31 mouse cellular contexts compared by ENCODE assay signal in genomic region chr10:117199701-117200100, GRCm38 (mm10). TPM values are rescaled to one million over a fixed set of nuclear protein-coding genes. Genes with fewer than 3 reads are reported as not detected.
DNase-seq lines count a peak whose midpoint lies in the region; ATAC-seq lines count a peak whose summit lies in the region.
"Had no signal": no experiment of that assay in that cellular context is flagged by ENCODE, and none has a peak within 500 bp of the region (broad histone marks: within the 10 kb centered on the region; RNA-seq: fewer than 3 reads in every experiment).

No protein-coding gene starts in this region.

- WGBS in limb, embryonic 13.5 days, result 59% methylated on average over 3 of the region's 3 CpGs
- WGBS in limb, embryonic 10.5 days, result 59% methylated on average over 3 of the region's 3 CpGs
- WGBS in midbrain, embryonic 12.5 days, result 32% methylated on average over 3 of the region's 3 CpGs
- 15% methylated on average over 3 of the region's 3 CpGs for WGBS in midbrain, embryonic 15.5 days
- WGBS in embryonic facial prominence, embryonic 11.5 days, result 39% methylated on average over 3 of the region's 3 CpGs

- no peak for ATAC-seq in limb, embryonic 13.5 days (ENCODE audit: low FRiP score, low read depth)
- 0 out of 2 replicates have a peak, but pooled peaks have one; percentile 54 for ATAC-seq in midbrain, embryonic 12.5 days (ENCODE audit: low FRiP score, low read depth)
- ATAC-seq in midbrain, embryonic 15.5 days (replicated peaks), result no peak
- no peak for ATAC-seq in embryonic facial prominence, embryonic 11.5 days (replicated peaks; ENCODE audit: insufficient number of reproducible peaks, low FRiP score, low TSS enrichment, low read depth)
- ATAC-seq: activated CD4-positive, CD25-positive, alpha-beta regulatory T cell, adult 4 months; CD4-positive, CD25-positive, alpha-beta regulatory T cell, adult 4 months; forebrain, embryonic 13.5 days; forebrain, postnatal 0 days; hindbrain, postnatal 0 days; Patski had no signal

- no peak overlapping the region for H3K4me2 ChIP-seq in limb, embryonic 13.5 days (replicated peaks)
- no peak overlapping the region for H3K4me2 ChIP-seq in midbrain, embryonic 12.5 days (replicated peaks)
- H3K4me2 ChIP-seq in midbrain, embryonic 15.5 days, result no peak overlapping the region
- no peak overlapping the region for H3K4me2 ChIP-seq in embryonic facial prominence, embryonic 11.5 days (ENCODE audit: low read depth, low read length)
- H3K4me2 ChIP-seq: forebrain, embryonic 13.5 days; heart, embryonic 13.5 days; hindbrain, embryonic 13.5 days had no signal

- 0 out of 2 replicates have a peak overlapping the region, but pooled peaks have one; percentile 33 for H3K27ac ChIP-seq in limb, embryonic 13.5 days
- H3K27ac ChIP-seq in limb, embryonic 10.5 days, result no peak overlapping the region
- H3K27ac ChIP-seq in midbrain, embryonic 12.5 days (replicated peaks), result no peak overlapping the region
- no peak overlapping the region for H3K27ac ChIP-seq in midbrain, embryonic 15.5 days
- H3K27ac ChIP-seq in embryonic facial prominence, embryonic 11.5 days (replicated peaks; ENCODE audit: low read depth, low read length), result no peak overlapping the region
- H3K27ac ChIP-seq: forebrain, embryonic 13.5 days; gastrocnemius, adult 2 months; heart, embryonic 13.5 days; hindbrain, embryonic 13.5 days; hindbrain, postnatal 0 days had no signal

- peaks cover 13% of the 10 kb centered on the region for H3K4me1 ChIP-seq in limb, embryonic 13.5 days
- H3K4me1 ChIP-seq in limb, embryonic 10.5 days, result peaks cover 31% of the 10 kb centered on the region
- H3K4me1 ChIP-seq in midbrain, embryonic 12.5 days, result peaks cover 5% of the 10 kb centered on the region; the same call in 1 of the 2 replicates
- H3K4me1 ChIP-seq in midbrain, embryonic 15.5 days, result peaks cover 5% of the 10 kb centered on the region; the same call in 1 of the 2 replicates
- H3K4me1 ChIP-seq in embryonic facial prominence, embryonic 11.5 days (ENCODE audit: control insufficient read depth, insufficient read depth, low read length), result no peaks in the 10 kb centered on the region
- H3K4me1 ChIP-seq: forebrain, embryonic 13.5 days had no signal

- H3K27me3 ChIP-seq in limb, embryonic 13.5 days, result no peaks in the 10 kb centered on the region
- H3K27me3 ChIP-seq in limb, embryonic 10.5 days (ENCODE audit: low read depth, poor library complexity, severe bottlenecking), result no peaks in the 10 kb centered on the region
- no peaks in the 10 kb centered on the region for H3K27me3 ChIP-seq in midbrain, embryonic 12.5 days
- no peaks in the 10 kb centered on the region for H3K27me3 ChIP-seq in midbrain, embryonic 15.5 days (replicated peaks)
- H3K27me3 ChIP-seq in embryonic facial prominence, embryonic 11.5 days (ENCODE audit: control insufficient read depth, insufficient read depth, low read length), result no peaks in the 10 kb centered on the region
- H3K27me3 ChIP-seq: forebrain, embryonic 13.5 days; heart, embryonic 13.5 days; hindbrain, embryonic 13.5 days; Patski had no signal

- H3K9me3 ChIP-seq in limb, embryonic 13.5 days, result 0 out of 2 replicates have a peak, but pooled peaks cover under 1% of the 10 kb centered on the region
- no peaks in the 10 kb centered on the region for H3K9me3 ChIP-seq in limb, embryonic 10.5 days (replicated peaks)
- no peaks in the 10 kb centered on the region for H3K9me3 ChIP-seq in midbrain, embryonic 12.5 days
- H3K9me3 ChIP-seq in midbrain, embryonic 15.5 days, result no peaks in the 10 kb centered on the region
- no peaks in the 10 kb centered on the region for H3K9me3 ChIP-seq in embryonic facial prominence, embryonic 11.5 days (replicated peaks; ENCODE audit: control insufficient read depth, low read length)
- H3K9me3 ChIP-seq: G1E; heart, embryonic 13.5 days; hindbrain, embryonic 13.5 days had no signal

- no peak overlapping the region for H3K4me3 ChIP-seq in limb, embryonic 13.5 days
- no peak overlapping the region for H3K4me3 ChIP-seq in limb, embryonic 10.5 days
- H3K4me3 ChIP-seq in midbrain, embryonic 12.5 days, result no peak overlapping the region
- H3K4me3 ChIP-seq in midbrain, embryonic 15.5 days, result no peak overlapping the region
- H3K4me3 ChIP-seq in embryonic facial prominence, embryonic 11.5 days (ENCODE audit: low read depth, low read length), result no peak overlapping the region
- H3K4me3 ChIP-seq: forebrain, embryonic 13.5 days; gastrocnemius, adult 2 months; heart, embryonic 13.5 days; hindbrain, embryonic 13.5 days had no signal

- no peak for DNase-seq in limb, embryonic 10.5 days (ENCODE audit: low spot score)
- DNase-seq in embryonic facial prominence, embryonic 11.5 days (ENCODE audit: low spot score), result peak; percentile 30
- no peak for DNase-seq in urinary bladder, adult 2 months (ENCODE audit: low spot score)
- DNase-seq in layer of hippocampus, postnatal 10 days (ENCODE audit: low spot score in 2 of 2), result no peak
- DNase-seq: adrenal gland, postnatal 14 days; B cell, adult 2 months; cerebellum, adult 11-12 months; cerebellum, adult 9-10 months; cerebellum, postnatal 25 days; forebrain, postnatal 0 days; gastrocnemius, adult 2 months; gastrocnemius, postnatal 25 days; heart, postnatal 36 days had no signal

- H3K36me3 ChIP-seq in limb, embryonic 13.5 days, result no peaks in the 10 kb centered on the region
- H3K36me3 ChIP-seq in limb, embryonic 10.5 days, result no peaks in the 10 kb centered on the region
- H3K36me3 ChIP-seq in midbrain, embryonic 12.5 days, result no peaks in the 10 kb centered on the region
- no peaks in the 10 kb centered on the region for H3K36me3 ChIP-seq in midbrain, embryonic 15.5 days (replicated peaks)
- H3K36me3 ChIP-seq in embryonic facial prominence, embryonic 11.5 days (replicated peaks; ENCODE audit: control insufficient read depth, insufficient read depth, low read depth, low read length), result no peaks in the 10 kb centered on the region
- H3K36me3 ChIP-seq: G1E; heart, embryonic 13.5 days; hindbrain, embryonic 13.5 days had no signal

- no peak overlapping the region for H3K9ac ChIP-seq in limb, embryonic 13.5 days
- no peak overlapping the region for H3K9ac ChIP-seq in midbrain, embryonic 12.5 days (replicated peaks)
- H3K9ac ChIP-seq in midbrain, embryonic 15.5 days, result no peak overlapping the region
- H3K9ac ChIP-seq in embryonic facial prominence, embryonic 11.5 days (replicated peaks; ENCODE audit: low read length), result no peak overlapping the region
- H3K9ac ChIP-seq: forebrain, embryonic 13.5 days; forebrain, postnatal 0 days; heart, embryonic 13.5 days; hindbrain, embryonic 13.5 days had no signal

RNA-seq across cellular contexts. Expression of gene Yeats4, which starts 24.6 kb away (rescaled TPM):
- 72.5 and 89.3 TPM in 2 replicates for polyA plus RNA-seq in limb, embryonic 13.5 days (2015; fragmentation: Nextera tagmentation; extraction: Ambion mirVana)
- polyA plus RNA-seq in limb, embryonic 10.5 days (2016; fragmentation: Nextera tagmentation; extraction: Ambion mirVana), result 107 and 111 TPM in 2 replicates
- polyA plus RNA-seq in midbrain, embryonic 12.5 days (2016; fragmentation: Nextera tagmentation; extraction: Ambion mirVana), result 147 and 162 TPM in 2 replicates
- 111 and 116 TPM in 2 replicates for polyA plus RNA-seq in midbrain, embryonic 15.5 days (2015; fragmentation: Nextera tagmentation; extraction: Ambion mirVana)
- polyA plus RNA-seq in embryonic facial prominence, embryonic 11.5 days (2014; fragmentation: Nextera tagmentation; extraction: Ambion mirVana), result 135 and 148 TPM in 2 replicates
- polyA plus RNA-seq in urinary bladder, adult 2 months (2012; rRNA removed), result 33.5 and 37.8 TPM in 2 replicates
- 10 to 100 TPM; 50.6 to 57.3 TPM for total RNA-seq in layer of hippocampus, postnatal 10 days (2021)

RNA-seq across cellular contexts. Expression of gene 9530003J23Rik, which starts 38.8 kb away (rescaled TPM):
- not detected in 2 replicates for polyA plus RNA-seq in limb, embryonic 13.5 days (2015; fragmentation: Nextera tagmentation; extraction: Ambion mirVana)
- not detected in 2 replicates for polyA plus RNA-seq in limb, embryonic 10.5 days (2016; fragmentation: Nextera tagmentation; extraction: Ambion mirVana)
- polyA plus RNA-seq in midbrain, embryonic 12.5 days (2016; fragmentation: Nextera tagmentation; extraction: Ambion mirVana), result not detected in 2 replicates
- not detected in 2 replicates for polyA plus RNA-seq in midbrain, embryonic 15.5 days (2015; fragmentation: Nextera tagmentation; extraction: Ambion mirVana)
- polyA plus RNA-seq in embryonic facial prominence, embryonic 11.5 days (2014; fragmentation: Nextera tagmentation; extraction: Ambion mirVana), result not detected in 2 replicates
- polyA plus RNA-seq in urinary bladder, adult 2 months (2012; rRNA removed), result not detected in 2 replicates
- not detected for total RNA-seq in layer of hippocampus, postnatal 10 days (2021)
- total RNA-seq: adrenal gland, adult 18-20 months; adrenal gland, postnatal 14 days; forebrain, postnatal 0 days; gastrocnemius, adult 2 months; gastrocnemius, postnatal 25 days; granulocyte monocyte progenitor cell, adult 5-6 weeks; heart, adult 8-10 months; heart, postnatal 36 days; hindbrain, postnatal 0 days had no signal
- polyA plus RNA-seq: CD4-positive, CD25-positive, alpha-beta regulatory T cell, adult 4 months; cortical plate, adult 2 months; embryonic facial prominence, embryonic 14.5 days; forebrain, embryonic 13.5 days; G1E; heart, embryonic 13.5 days; heart, postnatal 0 days; hindbrain, postnatal 0 days; intestine, embryonic 14.5 days had no signal

RNA-seq across cellular contexts. Expression of gene Frs2, which starts 51.4 kb away (rescaled TPM):
- polyA plus RNA-seq in limb, embryonic 13.5 days (2015; fragmentation: Nextera tagmentation; extraction: Ambion mirVana), result 21.8 and 22.6 TPM in 2 replicates
- 18.0 and 20.0 TPM in 2 replicates for polyA plus RNA-seq in limb, embryonic 10.5 days (2016; fragmentation: Nextera tagmentation; extraction: Ambion mirVana)
- polyA plus RNA-seq in midbrain, embryonic 12.5 days (2016; fragmentation: Nextera tagmentation; extraction: Ambion mirVana), result 23.2 and 25.7 TPM in 2 replicates
- polyA plus RNA-seq in midbrain, embryonic 15.5 days (2015; fragmentation: Nextera tagmentation; extraction: Ambion mirVana), result 21.0 and 22.0 TPM in 2 replicates
- 25.5 and 28.2 TPM in 2 replicates for polyA plus RNA-seq in embryonic facial prominence, embryonic 11.5 days (2014; fragmentation: Nextera tagmentation; extraction: Ambion mirVana)
- polyA plus RNA-seq in urinary bladder, adult 2 months (2012; rRNA removed), result 21.5 and 23.9 TPM in 2 replicates
- 10 to 100 TPM; 27.4 to 27.8 TPM for total RNA-seq in layer of hippocampus, postnatal 10 days (2021)
